Mouse (Mus musculus): ENCODE measurements around the gene Ppp1r12b.

DNA sequence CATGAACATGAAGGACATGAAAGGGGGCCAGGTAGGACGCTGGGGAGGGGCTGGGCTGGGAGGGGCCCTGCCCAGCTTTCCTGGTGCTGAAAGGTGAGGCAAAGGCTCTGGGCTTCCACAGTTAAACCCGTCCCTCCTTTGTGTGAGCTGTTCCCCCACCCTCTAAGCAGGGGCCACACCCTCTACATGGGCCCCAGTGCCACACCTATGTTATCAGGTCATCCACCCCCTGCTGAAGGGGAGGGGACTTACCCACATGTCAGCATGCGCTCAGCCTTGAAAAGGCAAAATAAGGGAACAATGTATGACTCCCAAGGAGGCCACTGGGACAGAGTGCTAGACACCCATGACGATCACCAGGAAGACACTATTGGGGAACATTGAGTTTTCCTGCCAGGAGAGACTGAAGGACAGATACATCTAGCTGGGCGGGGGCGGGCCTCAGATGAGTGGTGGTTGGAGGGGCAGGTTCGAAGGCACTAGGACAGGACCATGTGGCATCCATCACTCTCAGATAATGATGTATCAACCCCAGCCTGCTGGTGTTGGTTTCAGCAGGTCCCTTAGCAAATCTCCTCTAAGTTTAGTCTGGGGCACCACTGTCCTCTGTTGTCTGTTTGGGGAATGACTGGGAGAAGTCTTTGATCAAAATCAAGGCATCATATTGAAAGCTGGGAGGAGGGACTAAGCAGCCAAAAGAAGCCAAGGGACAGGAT, 213.6 kb downstream of the Ppp1r12b start:
- TF ChIP-seq CTCF (IDR thresholded peaks at IDR 0.05; ENCODE audit: control insufficient read depth, insufficient read depth, low read length) (no peak), POLR2A (IDR thresholded peaks at IDR 0.05; ENCODE audit: borderline replicate concordance, control insufficient read depth, low read depth, low read length) (no peak)

Measured in bone marrow, adult 2 months (tissue).